In genomic region chr3:95427891-95428238, GRCm38 (mm10) we compare ENCODE assay signal across 11 mouse cellular contexts. TPM values are rescaled to one million over a fixed set of nuclear protein-coding genes. Genes with fewer than 3 reads are reported as not detected.
DNase-seq lines count a peak whose midpoint lies in the region; ATAC-seq and TF ChIP-seq lines count a peak whose summit lies in the region.
"Not testable (repeated sequence)": the region's sequence is repeated elsewhere in the genome, so short reads cannot be mapped to it uniquely, and the experiment has no call there.
"Had no signal": no experiment of that assay in that cellular context is flagged by ENCODE, and none has a peak within 500 bp of the region (broad histone marks: within the 10 kb centered on the region; RNA-seq: fewer than 3 reads in every experiment).

No protein-coding gene starts in this region.

- H3K9me3 ChIP-seq in embryonic facial prominence, embryonic 13.5 days; heart, embryonic 10.5 days; intestine, embryonic 15.5 days: not testable (repeated sequence)
- 0 out of 2 replicates have a peak, but pooled peaks cover 11% of the 10 kb centered on the region for H3K9me3 ChIP-seq in limb, embryonic 12.5 days

- TF ChIP-seq POLR2A in bone marrow macrophage, adult 2 months (IDR thresholded peaks at IDR 0.05; ENCODE audit: borderline replicate concordance, low read depth, low read length), result not testable (repeated sequence)

- H3K27me3 ChIP-seq in embryonic facial prominence, embryonic 13.5 days; heart, embryonic 10.5 days (ENCODE audit: insufficient read depth, poor library complexity, severe bottlenecking); intestine, embryonic 15.5 days (replicated peaks); limb, embryonic 12.5 days: not testable (repeated sequence)

- not testable (repeated sequence) for TF ChIP-seq CTCF in bone marrow macrophage, adult 2 months (IDR thresholded peaks at IDR 0.05; ENCODE audit: low read depth, low read length)

- not testable (repeated sequence) for H3K27ac ChIP-seq in bone marrow macrophage, adult 2 months (ENCODE audit: insufficient read depth, low read depth, low read length); embryonic facial prominence, embryonic 13.5 days; intestine, embryonic 15.5 days; limb, embryonic 12.5 days
- peak overlapping the region; percentile 70 for H3K27ac ChIP-seq in heart, embryonic 10.5 days

- H3K4me1 ChIP-seq in bone marrow macrophage, adult 2 months (ENCODE audit: control insufficient read depth, insufficient read depth, low read length); embryonic facial prominence, embryonic 13.5 days; heart, embryonic 10.5 days; intestine, embryonic 15.5 days (replicated peaks); limb, embryonic 12.5 days (replicated peaks): not testable (repeated sequence)

- not testable (repeated sequence) for ATAC-seq in embryonic facial prominence, embryonic 13.5 days (ENCODE audit: insufficient number of reproducible peaks, insufficient read depth, low FRiP score, low TSS enrichment, low read depth); limb, embryonic 12.5 days (ENCODE audit: insufficient number of reproducible peaks, insufficient read depth, low FRiP score, low TSS enrichment, low read depth)
- peak; percentile 63; the same call in 1 of the 2 replicates for ATAC-seq in intestine, embryonic 15.5 days
- ATAC-seq in megakaryocyte progenitor cell, adult 5-6 weeks (replicated peaks; ENCODE audit: poor library complexity), result 0 out of 2 replicates have a peak, but pooled peaks have one; percentile 11

- H3K9ac ChIP-seq in embryonic facial prominence, embryonic 13.5 days; intestine, embryonic 15.5 days: not testable (repeated sequence)
- H3K9ac ChIP-seq in limb, embryonic 12.5 days (replicated peaks), result peak overlapping the region; percentile 51; the same call in 1 of the 2 replicates

- H3K4me3 ChIP-seq in bone marrow macrophage, adult 2 months (ENCODE audit: insufficient read depth, low read length), result peak overlapping the region; percentile 58
- H3K4me3 ChIP-seq in embryonic facial prominence, embryonic 13.5 days, result peak overlapping the region; percentile 29
- H3K4me3 ChIP-seq in heart, embryonic 10.5 days, result peak overlapping the region; percentile 53
- H3K4me3 ChIP-seq in intestine, embryonic 15.5 days (replicated peaks), result peak overlapping the region; percentile 21; the same call in 1 of the 2 replicates
- peak overlapping the region; percentile 31 for H3K4me3 ChIP-seq in limb, embryonic 12.5 days (replicated peaks)

- not testable (repeated sequence) for H3K36me3 ChIP-seq in embryonic facial prominence, embryonic 13.5 days; heart, embryonic 10.5 days; intestine, embryonic 15.5 days; limb, embryonic 12.5 days

- WGBS in embryonic facial prominence, embryonic 13.5 days, result 17% methylated on average over 15 of the region's 21 CpGs
- 18% methylated on average over 16 of the region's 21 CpGs for WGBS in heart, embryonic 10.5 days
- WGBS in intestine, embryonic 15.5 days, result 14% methylated on average over 16 of the region's 21 CpGs
- WGBS in limb, embryonic 12.5 days, result 22% methylated on average over 15 of the region's 21 CpGs

- peak overlapping the region; percentile 55 for H3K4me2 ChIP-seq in embryonic facial prominence, embryonic 13.5 days
- H3K4me2 ChIP-seq in intestine, embryonic 15.5 days (replicated peaks), result peak overlapping the region; percentile 58
- H3K4me2 ChIP-seq in limb, embryonic 12.5 days, result peak overlapping the region; percentile 55

- DNase-seq in heart, embryonic 10.5 days (ENCODE audit: low spot score), result not testable (repeated sequence)
- DNase-seq in ovary, postnatal 36 days (ENCODE audit: low spot score), result peak; percentile 20
- DNase-seq in thymus, postnatal 25 days, result peak; percentile 12

RNA-seq across cellular contexts. Expression of gene Arnt, which starts 6.3 kb away (rescaled TPM):
- 41.9 and 43.3 TPM in 2 replicates for polyA plus RNA-seq in bone marrow macrophage, adult 2 months (2012; ENCODE audit: insufficient read depth, insufficient read length, missing spikeins)
- 53.2 and 60.8 TPM in 2 replicates for polyA plus RNA-seq in embryonic facial prominence, embryonic 13.5 days (2015; fragmentation: Nextera tagmentation; extraction: Ambion mirVana)
- polyA plus RNA-seq in heart, embryonic 10.5 days (2016; fragmentation: Nextera tagmentation; extraction: Ambion mirVana), result 30.1 and 32.8 TPM in 2 replicates
- polyA plus RNA-seq in intestine, embryonic 15.5 days (2015; fragmentation: Nextera tagmentation; extraction: Ambion mirVana), result 32.8 and 34.6 TPM in 2 replicates
- 49.4 and 56.6 TPM in 2 replicates for polyA plus RNA-seq in limb, embryonic 12.5 days (2016; fragmentation: Nextera tagmentation; extraction: Ambion mirVana)
- 19.3 and 23.6 TPM in 2 replicates for total RNA-seq in megakaryocyte progenitor cell, adult 5-6 weeks (2015)
- 14.7 and 21.4 TPM in 2 replicates for total RNA-seq in megakaryocyte progenitor cell, adult 5-6 weeks (2017)

RNA-seq across cellular contexts. Expression of gene 4930558C23Rik, which starts 25.2 kb away (rescaled TPM):
- polyA plus RNA-seq in bone marrow macrophage, adult 2 months (2012; ENCODE audit: insufficient read depth, insufficient read length, missing spikeins), result not detected in 2 replicates
- polyA plus RNA-seq in embryonic facial prominence, embryonic 13.5 days (2015; fragmentation: Nextera tagmentation; extraction: Ambion mirVana), result 0.39 TPM in 1 of 2 replicates, not detected in the other
- not detected in 2 replicates for polyA plus RNA-seq in heart, embryonic 10.5 days (2016; fragmentation: Nextera tagmentation; extraction: Ambion mirVana)
- polyA plus RNA-seq in intestine, embryonic 15.5 days (2015; fragmentation: Nextera tagmentation; extraction: Ambion mirVana), result not detected in 2 replicates
- not detected in 2 replicates for polyA plus RNA-seq in limb, embryonic 12.5 days (2016; fragmentation: Nextera tagmentation; extraction: Ambion mirVana)
- total RNA-seq in megakaryocyte progenitor cell, adult 5-6 weeks (2015), result not detected in 2 replicates
- not detected in 2 replicates for total RNA-seq in megakaryocyte progenitor cell, adult 5-6 weeks (2017)
- total RNA-seq: adrenal gland, postnatal 36 days; heart, postnatal 4 days; left cerebral cortex, adult 18-20 months had no signal
